Mouse (Mus musculus) CD4-positive naive resting alpha-beta T cell, adult 57 days (primary cell): ENCODE data around the gene Olfr625-ps1. TPM values are rescaled to one million over a fixed set of nuclear protein-coding genes. Genes with fewer than 3 reads are reported as not detected.

ENCODE experiments used
- total RNA-seq: library from RNA; stranded (reverse); gene quantifications from one replicate; pipeline ENCODE4 v1.2.4, GENCODE M21; 2023

Olfr625-ps1 gene
- not detected for total RNA-seq

DNA sequence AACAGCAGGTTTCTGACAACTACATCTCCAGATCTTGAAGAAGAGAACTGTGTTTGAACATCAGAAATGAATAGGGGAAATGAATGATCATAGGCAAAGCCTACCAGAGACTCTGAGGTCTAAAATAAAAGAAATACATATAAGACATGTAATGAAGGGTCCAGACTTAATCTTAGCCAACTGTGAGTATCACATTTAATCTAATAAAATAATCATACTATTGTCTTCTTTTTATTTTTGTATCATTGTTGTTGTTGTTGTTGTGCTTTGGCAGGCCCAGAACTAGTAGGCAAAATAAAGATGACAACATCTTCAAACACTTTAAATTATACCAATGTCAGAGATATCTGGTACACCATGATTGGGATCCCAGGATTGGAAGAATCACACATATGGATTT is at the start of gene Olfr625-ps1:
Gene Olfr625-ps1, plus strand, starts transcription at position 301 of the 400 bp plus-strand sequence.

DNA sequence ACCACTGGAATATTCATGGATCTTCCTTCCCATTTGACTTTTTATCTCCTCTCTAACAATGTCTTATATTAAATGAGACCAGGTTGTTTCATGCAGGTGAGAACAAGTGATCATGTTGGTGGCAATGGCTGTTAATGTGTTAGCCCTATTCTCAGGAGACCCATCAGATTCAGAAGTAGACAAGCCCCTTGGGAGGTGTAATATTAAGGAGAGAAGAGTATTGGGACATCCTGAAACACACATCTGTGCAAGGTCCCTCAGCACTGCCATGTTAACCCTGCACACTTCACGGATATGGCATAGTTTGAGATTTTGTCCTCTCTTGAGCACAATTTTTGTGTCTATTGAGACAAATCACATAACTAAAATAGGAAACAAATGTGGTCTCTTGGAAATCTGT is 39.9 kb upstream of the Olfr625-ps1 start, which contains the start of gene Olfr622:
Gene Olfr622, minus strand, starts transcription at position 101 of the 400 bp plus-strand sequence.

DNA sequence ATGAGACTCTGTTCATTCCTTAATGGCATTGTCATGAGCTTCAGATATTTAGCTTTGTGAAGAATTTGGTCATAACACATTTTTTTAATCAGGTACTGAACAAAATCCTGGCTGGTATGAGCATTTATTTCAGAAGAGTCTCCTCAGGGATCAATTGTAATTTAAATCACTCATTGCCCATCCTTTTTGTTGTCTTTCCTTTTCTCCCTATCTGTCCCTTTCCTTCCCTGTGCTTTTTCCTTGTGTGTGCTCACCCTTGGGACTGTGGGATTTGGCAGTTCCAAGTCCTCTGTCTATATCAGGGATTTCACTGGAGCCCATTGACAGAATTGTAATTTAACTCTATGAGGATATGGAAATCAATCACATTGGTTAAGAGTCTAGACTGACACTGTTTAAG is 18.9 kb upstream of the Olfr625-ps1 start, which contains the start of gene Olfr623:
Gene Olfr623, minus strand, starts transcription at position 101 of the 400 bp plus-strand sequence.

DNA sequence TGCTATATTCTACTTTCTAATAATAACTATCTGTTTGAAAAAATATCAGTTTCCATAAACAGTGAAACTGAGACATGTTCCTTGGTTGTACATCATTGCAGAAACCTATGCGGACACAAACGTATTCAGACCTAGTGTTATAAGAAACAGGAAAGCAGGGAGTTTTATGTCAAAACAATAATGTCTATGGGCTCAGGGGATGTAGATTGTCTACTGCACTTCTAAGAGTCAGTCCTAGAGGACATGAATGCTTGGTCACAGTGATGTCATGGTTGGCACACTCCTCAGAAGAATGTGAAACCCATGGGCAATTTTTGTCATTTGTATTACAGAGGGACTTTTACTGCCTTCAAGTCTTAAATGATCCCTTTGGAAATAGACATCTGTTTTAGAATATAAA is 11.4 kb upstream of the Olfr625-ps1 start, which contains the start of gene Olfr624:
Gene Olfr624, minus strand, starts transcription at position 101 of the 400 bp plus-strand sequence.

DNA sequence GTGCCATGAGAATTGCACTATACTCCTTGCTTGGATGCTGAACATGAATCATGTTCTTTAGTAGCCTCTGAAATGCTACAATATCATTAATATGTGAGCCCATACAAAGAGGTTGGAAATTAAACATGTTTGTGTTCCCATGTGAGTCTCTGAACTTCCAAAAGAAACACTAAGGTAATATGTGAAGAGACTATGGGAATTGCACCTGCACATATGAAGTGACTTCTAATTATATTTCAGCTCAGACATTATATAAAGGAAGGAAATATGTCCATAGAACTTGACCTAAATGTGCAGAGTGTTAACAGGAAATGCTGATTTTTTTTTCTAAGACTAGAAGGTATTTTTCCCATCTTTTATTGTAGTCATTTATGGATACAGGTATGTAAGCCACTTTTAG is 31.9 kb downstream of the Olfr625-ps1 start, which contains the start of gene Olfr243:
Gene Olfr243, plus strand, starts transcription at position 301 of the 400 bp plus-strand sequence.

DNA sequence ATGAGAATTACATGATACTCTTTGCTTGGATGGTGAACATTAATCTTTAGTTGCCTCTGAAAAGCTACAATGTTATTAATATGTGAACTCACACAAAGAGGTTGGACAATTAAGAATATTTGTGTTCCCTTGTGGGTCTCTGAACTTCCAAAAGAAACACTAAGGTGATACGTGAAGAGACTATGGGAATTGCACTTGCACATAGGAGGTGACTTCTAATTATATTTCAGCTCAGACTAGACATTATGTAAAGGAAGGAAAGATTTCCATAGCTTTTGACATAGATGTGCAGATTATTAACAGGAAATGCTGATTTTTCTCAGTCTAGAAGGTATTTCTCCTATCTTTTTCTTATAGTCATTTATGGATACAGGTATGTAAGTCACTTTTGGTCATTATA is 47.6 kb downstream of the Olfr625-ps1 start, which contains the start of gene Olfr628:
Gene Olfr628, plus strand, starts transcription at position 301 of the 400 bp plus-strand sequence.

Other genes with a start within 250 kb of the Olfr625-ps1 start
- not detected for gene Olfr605, start 237.3 kb upstream of the Olfr625-ps1 start, total RNA-seq
- not detected for gene Olfr606, start 233.7 kb upstream of the Olfr625-ps1 start, total RNA-seq
- gene Olfr607, start 218.6 kb upstream of the Olfr625-ps1 start, total RNA-seq = not detected
- not detected for gene Olfr608, start 212.8 kb upstream of the Olfr625-ps1 start, total RNA-seq
- gene Olfr609, start 184.7 kb upstream of the Olfr625-ps1 start, total RNA-seq = not detected
- gene Olfr610, start 170.6 kb upstream of the Olfr625-ps1 start, total RNA-seq = not detected
- gene Olfr611, start 161.9 kb upstream of the Olfr625-ps1 start, total RNA-seq = not detected
- gene Olfr612, start 140.0 kb upstream of the Olfr625-ps1 start, total RNA-seq = not detected
- gene Olfr613, start 134.6 kb upstream of the Olfr625-ps1 start, total RNA-seq = not detected
- not detected for gene Olfr615, start 126.6 kb upstream of the Olfr625-ps1 start, total RNA-seq
- not detected for gene Olfr616, start 113.6 kb upstream of the Olfr625-ps1 start, total RNA-seq
- gene Olfr617, start 109.7 kb upstream of the Olfr625-ps1 start, total RNA-seq = not detected
- not detected for gene Olfr618, start 92.6 kb upstream of the Olfr625-ps1 start, total RNA-seq
- not detected for gene Olfr619, start 82.1 kb upstream of the Olfr625-ps1 start, total RNA-seq
- gene Olfr620, start 70.2 kb upstream of the Olfr625-ps1 start, total RNA-seq = not detected
- gene Olfr622, start 40.0 kb upstream of the Olfr625-ps1 start, total RNA-seq = not detected
- gene Olfr623, start 19.0 kb upstream of the Olfr625-ps1 start, total RNA-seq = not detected
- not detected for gene Olfr624, start 11.5 kb upstream of the Olfr625-ps1 start, total RNA-seq
- gene Olfr243, start 32.0 kb downstream of the Olfr625-ps1 start, total RNA-seq = not detected
- gene Olfr628, start 47.7 kb downstream of the Olfr625-ps1 start, total RNA-seq = not detected
- not detected for gene Olfr629, start 62.2 kb downstream of the Olfr625-ps1 start, total RNA-seq
- not detected for gene Olfr630, start 74.6 kb downstream of the Olfr625-ps1 start, total RNA-seq
- not detected for gene Olfr69, start 88.9 kb downstream of the Olfr625-ps1 start, total RNA-seq
- gene Olfr68, start 97.0 kb downstream of the Olfr625-ps1 start, total RNA-seq = not detected
- gene Olfr67, start 109.1 kb downstream of the Olfr625-ps1 start, total RNA-seq = not detected
- gene Hbb-bt, start 131.3 kb downstream of the Olfr625-ps1 start, total RNA-seq = 115 TPM
- 842 TPM for gene Hbb-bs, start 145.4 kb downstream of the Olfr625-ps1 start, total RNA-seq
- gene Hbb-bh2, start 157.8 kb downstream of the Olfr625-ps1 start, total RNA-seq = not detected
- gene Hbb-bh1, start 160.4 kb downstream of the Olfr625-ps1 start, total RNA-seq = not detected
- not detected for gene Hbb-y, start 170.5 kb downstream of the Olfr625-ps1 start, total RNA-seq
- gene Olfr66, start 203.5 kb downstream of the Olfr625-ps1 start, total RNA-seq = not detected
- gene Olfr64, start 211.8 kb downstream of the Olfr625-ps1 start, total RNA-seq = not detected
- not detected for gene Olfr65, start 220.8 kb downstream of the Olfr625-ps1 start, total RNA-seq
- not detected for gene Olfr631, start 246.1 kb downstream of the Olfr625-ps1 start, total RNA-seq